14 mouse cellular contexts compared by ENCODE assay signal in the genomic region with DNA sequence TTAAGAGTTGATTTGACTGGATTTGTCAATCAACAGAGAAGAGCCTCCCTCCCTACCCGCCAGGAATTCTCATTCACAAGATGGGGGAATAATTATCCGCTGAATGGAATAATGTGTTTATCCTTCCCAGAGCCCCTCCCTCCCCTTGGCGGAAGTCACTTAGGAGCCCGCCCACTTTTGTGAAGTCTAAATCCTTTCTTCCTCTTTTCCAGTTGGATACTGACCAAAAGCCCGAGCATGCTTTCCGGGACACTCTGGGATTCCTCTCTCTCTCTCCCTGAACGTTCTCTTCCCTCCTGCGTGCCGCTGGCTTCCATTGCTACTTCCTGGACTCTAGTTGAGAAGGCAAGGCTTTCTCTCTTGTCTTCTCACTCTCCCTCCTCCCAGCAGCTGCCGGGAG.
A peak's percentile ranks its signal among the peaks of the same experiment; 100 is the strongest.
DNase-seq lines count a peak whose midpoint lies in the region; ATAC-seq and TF ChIP-seq lines count a peak whose summit lies in the region.
"Had no signal": no experiment of that assay in that cellular context is flagged by ENCODE, and none has a peak within 500 bp of the region (broad histone marks: within the 10 kb centered on the region; RNA-seq: fewer than 3 reads in every experiment).

No protein-coding gene starts in this region.

- no peak overlapping the region for H3K4me2 ChIP-seq in heart, embryonic 11.5 days
- no peak overlapping the region for H3K4me2 ChIP-seq in hindbrain, embryonic 16.5 days (ENCODE audit: low read length)

- peak; percentile 90 for DNase-seq in heart, adult 11 months
- DNase-seq in ovary, postnatal 36 days (ENCODE audit: low spot score) = peak; percentile 7
- no peak for DNase-seq in ovary, adult 18-20 months (ENCODE audit: low spot score)
- no peak for DNase-seq in lung, adult 2 months
- peak; percentile 40 for DNase-seq in testis, postnatal 14 days (ENCODE audit: low spot score)
- no peak for DNase-seq in cerebellum, adult 9-10 months
- DNase-seq: kidney, adult 11 months; liver; thymus, adult 18-20 months had no signal

- H3K9me3 ChIP-seq in heart, embryonic 11.5 days (replicated peaks; ENCODE audit: control insufficient read depth, low read length) = no peaks in the 10 kb centered on the region
- no peaks in the 10 kb centered on the region for H3K9me3 ChIP-seq in hindbrain, embryonic 16.5 days (ENCODE audit: control insufficient read depth, low read length)
- H3K9me3 ChIP-seq: hindbrain, embryonic 10.5 days had no signal

- no peak overlapping the region for H3K4me3 ChIP-seq in heart, embryonic 11.5 days (ENCODE audit: low read depth, low read length)
- peak overlapping the region; percentile 7 for H3K4me3 ChIP-seq in lung, adult 2 months (replicated peaks; ENCODE audit: extremely low read depth, low read depth, low read length)
- H3K4me3 ChIP-seq in hindbrain, embryonic 16.5 days (ENCODE audit: low read length) = no peak overlapping the region
- H3K4me3 ChIP-seq: hindbrain, embryonic 10.5 days had no signal

- TF ChIP-seq POLR2A in lung, adult 2 months (IDR thresholded peaks at IDR 0.05; ENCODE audit: borderline replicate concordance, extremely low read depth, low read depth, low read length) = no peak

- no peak overlapping the region for H3K27ac ChIP-seq in heart, embryonic 11.5 days (ENCODE audit: low read depth, low read length)
- no peak overlapping the region for H3K27ac ChIP-seq in hindbrain, embryonic 16.5 days (ENCODE audit: low read depth, low read length)
- H3K27ac ChIP-seq: hindbrain, embryonic 10.5 days; macrophage had no signal

- no peaks in the 10 kb centered on the region for H3K36me3 ChIP-seq in heart, embryonic 11.5 days (ENCODE audit: control insufficient read depth, insufficient read depth, low read length)
- H3K36me3 ChIP-seq in hindbrain, embryonic 16.5 days (ENCODE audit: control insufficient read depth, insufficient read depth, low read length) = no peaks in the 10 kb centered on the region
- H3K36me3 ChIP-seq: hindbrain, embryonic 10.5 days had no signal

- no peak overlapping the region for H3K9ac ChIP-seq in heart, embryonic 11.5 days (ENCODE audit: low read depth, low read length)
- H3K9ac ChIP-seq in hindbrain, embryonic 16.5 days (ENCODE audit: low read depth, low read length) = no peak overlapping the region

- 80% methylated on average over 10 of the region's 10 CpGs for WGBS in heart, embryonic 11.5 days (ENCODE audit: insufficient replicate concordance)
- WGBS in lung, adult 2 months = 60% methylated on average over 10 of the region's 10 CpGs
- WGBS in hindbrain, embryonic 16.5 days = 77% methylated on average over 10 of the region's 10 CpGs

- TF ChIP-seq CTCF in lung, adult 2 months (IDR thresholded peaks at IDR 0.05; ENCODE audit: insufficient read depth, low read length) = no peak

- ATAC-seq in heart, embryonic 11.5 days (replicated peaks; ENCODE audit: insufficient number of reproducible peaks, low FRiP score, low TSS enrichment) = no peak
- no peak for ATAC-seq in hindbrain, embryonic 16.5 days

- no peaks in the 10 kb centered on the region for H3K27me3 ChIP-seq in heart, embryonic 11.5 days (ENCODE audit: control insufficient read depth, insufficient read depth, low read length)
- H3K27me3 ChIP-seq in hindbrain, embryonic 16.5 days (replicated peaks; ENCODE audit: control insufficient read depth, insufficient read depth, low read length) = no peaks in the 10 kb centered on the region
- H3K27me3 ChIP-seq: CH12.LX had no signal

- no peaks in the 10 kb centered on the region for H3K4me1 ChIP-seq in heart, embryonic 11.5 days (ENCODE audit: control insufficient read depth, insufficient read depth, low read length)
- no peaks in the 10 kb centered on the region for H3K4me1 ChIP-seq in lung, adult 2 months (ENCODE audit: control insufficient read depth, insufficient read depth, low read length)
- no peaks in the 10 kb centered on the region for H3K4me1 ChIP-seq in hindbrain, embryonic 16.5 days (ENCODE audit: control insufficient read depth, insufficient read depth, low read depth, low read length)
- H3K4me1 ChIP-seq: hindbrain, embryonic 10.5 days had no signal

Comparison
In these comparisons a context has a peak if more than half of its experiments do, and no peak if none do; other contexts are left out.
1. DNase-seq: peak in heart, adult 11 months (single experiment), ovary, postnatal 36 days (single experiment) and testis, postnatal 14 days (single experiment); none in ovary, adult 18-20 months (single experiment), lung, adult 2 months (single experiment) and cerebellum, adult 9-10 months (single experiment).